Mouse (Mus musculus) C2C12 (cell line): ENCODE results near the gene Cdk10.

Experiments
- CEBPB ChIP-seq: IDR thresholded peaks from one replicate; pipeline ENCODE4 v1.6.1; 2011; ENCODE audit warnings: low read depth, mild to moderate bottlenecking, control low read depth, moderate library complexity
- CTCF ChIP-seq: IDR thresholded peaks from one replicate; pipeline ENCODE4 v1.5.1; 2011; ENCODE audit not compliant: control insufficient read depth, insufficient read depth, insufficient read length
- FOSL1 ChIP-seq: IDR thresholded peaks from one replicate; pipeline ENCODE4 v1.8.0; 2011; ENCODE audit warnings: mild to moderate bottlenecking, low read length; ENCODE audit not compliant: poor library complexity, insufficient read depth, severe bottlenecking
- MAX ChIP-seq: IDR thresholded peaks from one replicate; pipeline ENCODE4 v1.6.1; 2011; ENCODE audit warnings: mild to moderate bottlenecking, control low read depth
- MYOD1 ChIP-seq: IDR thresholded peaks from one replicate; pipeline ENCODE4 v1.6.1; 2011; ENCODE audit warnings: low read depth; ENCODE audit not compliant: control insufficient read depth, insufficient read length
- MYOG ChIP-seq: IDR thresholded peaks from one replicate; pipeline ENCODE4 v1.6.1; 2011; ENCODE audit not compliant: control insufficient read depth, insufficient read length; ENCODE audit errors: extremely low read depth
- USF1 ChIP-seq: IDR thresholded peaks from one replicate; pipeline ENCODE4 v1.6.1; 2011; ENCODE audit warnings: low read depth, mild to moderate bottlenecking, control low read depth, moderate library complexity

DNA sequence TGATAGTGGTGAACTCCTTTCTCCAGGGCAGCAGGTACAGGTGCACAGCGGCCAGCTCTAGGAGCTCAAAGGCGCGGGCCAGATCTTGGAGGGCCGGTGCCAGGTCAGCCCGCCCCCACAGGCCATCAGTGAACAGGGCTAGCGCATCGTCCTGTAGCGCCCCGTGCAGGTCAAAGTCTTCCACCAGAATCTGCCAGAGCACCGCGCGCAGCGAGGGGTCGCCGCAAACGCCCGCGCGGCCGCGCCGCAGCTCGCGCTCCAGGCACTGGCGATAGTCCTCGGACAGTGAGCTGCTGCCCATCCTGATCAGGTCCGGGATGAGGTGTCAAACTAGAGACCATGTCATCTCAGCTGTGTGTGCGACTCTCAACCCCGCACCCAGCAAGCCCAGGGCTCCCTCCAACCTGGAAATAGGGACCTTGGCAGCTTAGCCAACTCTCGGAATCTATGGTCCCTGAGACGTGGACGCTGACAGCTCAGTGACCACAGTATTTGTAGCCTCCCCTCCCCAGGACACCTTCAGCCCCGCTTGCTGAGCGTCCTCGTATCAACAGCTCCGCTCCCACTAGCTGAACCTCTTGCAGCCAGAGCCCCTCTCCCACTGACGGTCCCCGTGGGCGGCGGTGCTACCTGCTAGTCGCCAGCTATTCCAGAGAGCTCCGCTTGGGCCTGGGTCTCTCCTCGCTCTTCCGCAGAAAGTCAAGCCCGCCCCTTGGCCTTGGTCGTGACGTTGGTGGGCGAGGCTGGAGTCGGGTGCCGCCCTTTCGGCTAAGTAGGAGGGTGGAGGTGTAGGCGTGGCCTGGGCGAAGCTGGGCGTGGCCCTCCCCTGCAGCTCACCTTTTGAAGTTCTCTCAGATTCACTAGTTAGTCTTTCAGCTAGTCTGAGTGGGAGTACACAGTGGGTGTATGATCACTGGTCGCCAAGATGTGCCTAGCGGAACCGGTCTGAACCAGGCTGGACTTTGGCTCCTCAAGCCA is 11.2 kb downstream of the Cdk10 start, which contains the start of gene Spata2l:
- TF ChIP-seq MYOG (no peak), CTCF (no peak), MYOD1 (no peak), FOSL1 (no peak), USF1 (no peak), CEBPB (no peak), MAX (no peak)
